Mouse (Mus musculus): ENCODE measurements around the gene Cacna2d1. TPM values are rescaled to one million over a fixed set of nuclear protein-coding genes. Genes with fewer than 3 reads are reported as not detected.
A peak's percentile ranks its signal among the peaks of the same experiment; 100 is the strongest.

The Cacna2d1 gene
- total and polyA plus RNA-seq, 3 experiments, result 0.08 to 0.13 TPM; not detected in 1

GRCm38 (mm10) chr5:16199816-16200215 lies 265.3 kb downstream of the Cacna2d1 start:
- H3K36me3 ChIP-seq (ENCODE audit: control insufficient read depth in 1 of 2, insufficient read depth in 2 of 2, low read length in 2 of 2), result no peaks in the 10 kb centered on the region
- H3K27me3 ChIP-seq (ENCODE audit: control insufficient read depth in 1 of 2, insufficient read depth in 2 of 2, low read length in 2 of 2), result no peaks in the 10 kb centered on the region
- no peak overlapping the region for H3K4me3 ChIP-seq (ENCODE audit: control insufficient read depth in 1 of 2, insufficient read depth in 1 of 2, low read depth in 2 of 2, low read length in 2 of 2)
- H3K9me3 ChIP-seq (replicated peaks; ENCODE audit: insufficient read depth, low read length), result no peaks in the 10 kb centered on the region
- no peak overlapping the region for H3K27ac ChIP-seq (ENCODE audit: control insufficient read depth, low read depth, low read length)
- peak; percentile 6 for DNase-seq (ENCODE audit: low read depth, low spot score)
- no peak overlapping the region for H3K9ac ChIP-seq (ENCODE audit: control insufficient read depth, low read depth, low read length, poor library complexity, severe bottlenecking)
- TF ChIP-seq MYB (IDR thresholded peaks at IDR 0.05; ENCODE audit: low read depth, low read length), result no peak
- TF ChIP-seq NRF1 (IDR thresholded peaks at IDR 0.05; ENCODE audit: insufficient read depth, low read depth, low read length, poor library complexity, severe bottlenecking), result no peak
- TF ChIP-seq CHD2 (IDR thresholded peaks at IDR 0.05; ENCODE audit: low read length), result no peak
- no peak for TF ChIP-seq JUND (IDR thresholded peaks at IDR 0.05; ENCODE audit: low read depth, low read length)
- no peak for TF ChIP-seq UBTF (IDR thresholded peaks at IDR 0.05; ENCODE audit: borderline replicate concordance, insufficient read depth, low read depth, low read length)
- TF ChIP-seq POLR2AphosphoS5 (IDR thresholded peaks at IDR 0.05; ENCODE audit: borderline replicate concordance, low read depth, low read length), result no peak
- no peak for TF ChIP-seq MAFK (IDR thresholded peaks at IDR 0.05; ENCODE audit: borderline replicate concordance, low read depth, low read length)
- TF ChIP-seq CHD1 (IDR thresholded peaks at IDR 0.05; ENCODE audit: low read depth, low read length), result no peak
- TF ChIP-seq SIN3A (IDR thresholded peaks at IDR 0.05; ENCODE audit: low read length), result no peak
- no peak for TF ChIP-seq ETS1 (IDR thresholded peaks at IDR 0.05; ENCODE audit: low read depth, low read length)
- TF ChIP-seq MYC (IDR thresholded peaks at IDR 0.05; ENCODE audit: low read depth, low read length), result no peak
- TF ChIP-seq ZMIZ1 (IDR thresholded peaks at IDR 0.05; ENCODE audit: low read depth, low read length), result no peak
- 0 out of 2 replicates have a peak, but pooled peaks have one; percentile 8 for TF ChIP-seq ZC3H11A (IDR thresholded peaks at IDR 0.05; ENCODE audit: low read depth, low read length)
- peak in 1 of 3 experiments; percentile 32; a peak in 2 of 6 replicates for TF ChIP-seq CTCF (IDR thresholded peaks at IDR 0.05 in 2 of 3, conservative IDR thresholded peaks at IDR 0.05 in 1 of 3; ENCODE audit: control insufficient read depth in 1 of 3, insufficient read depth in 1 of 3, low read depth in 2 of 3, low read length in 3 of 3, poor library complexity in 1 of 3, severe bottlenecking in 1 of 3)
- no peak for TF ChIP-seq BHLHE40 (IDR thresholded peaks at IDR 0.05; ENCODE audit: borderline replicate concordance, low read depth, low read length)
- peak; percentile 48 for TF ChIP-seq SMC3 (IDR thresholded peaks at IDR 0.05; ENCODE audit: low read depth, low read length)
- no peak for TF ChIP-seq EP300 (IDR thresholded peaks at IDR 0.05; ENCODE audit: low read depth in 1 of 2, low read length in 2 of 2)
- no peak for TF ChIP-seq MEF2A (IDR thresholded peaks at IDR 0.05; ENCODE audit: extremely low read depth, insufficient replicate concordance, low read depth, low read length, poor library complexity, severe bottlenecking)
- TF ChIP-seq ELF1 (IDR thresholded peaks at IDR 0.05; ENCODE audit: low read depth, low read length), result no peak
- H3K4me1 ChIP-seq (ENCODE audit: control insufficient read depth in 1 of 2, insufficient read depth in 2 of 2, low read length in 2 of 2), result no peaks in the 10 kb centered on the region
- H3K79me2 ChIP-seq (ENCODE audit: control insufficient read depth, insufficient read depth, low read length, poor library complexity), result no peaks in the 10 kb centered on the region

GRCm38 (mm10) chr5:16221960-16222359 lies 287.5 kb downstream of the Cacna2d1 start:
- H3K27me3 ChIP-seq (ENCODE audit: control insufficient read depth in 1 of 2, insufficient read depth in 2 of 2, low read length in 2 of 2), result no peaks in the 10 kb centered on the region
- no peak overlapping the region for H3K27ac ChIP-seq (ENCODE audit: control insufficient read depth, low read depth, low read length)
- H3K9ac ChIP-seq (ENCODE audit: control insufficient read depth, low read depth, low read length, poor library complexity, severe bottlenecking), result no peak overlapping the region
- H3K9me3 ChIP-seq (replicated peaks; ENCODE audit: insufficient read depth, low read length), result no peaks in the 10 kb centered on the region
- no peak for DNase-seq (ENCODE audit: low read depth, low spot score)
- H3K4me1 ChIP-seq (ENCODE audit: control insufficient read depth in 1 of 2, insufficient read depth in 2 of 2, low read length in 2 of 2), result no peaks in the 10 kb centered on the region
- no peaks in the 10 kb centered on the region for H3K36me3 ChIP-seq (ENCODE audit: control insufficient read depth in 1 of 2, insufficient read depth in 2 of 2, low read length in 2 of 2)
- TF ChIP-seq MYC (IDR thresholded peaks at IDR 0.05; ENCODE audit: low read depth, low read length) (no peak), NRF1 (IDR thresholded peaks at IDR 0.05; ENCODE audit: insufficient read depth, low read depth, low read length, poor library complexity, severe bottlenecking) (no peak), MAX (IDR thresholded peaks at IDR 0.05; ENCODE audit: low read length) (no peak), KAT2A (conservative IDR thresholded peaks at IDR 0.05; ENCODE audit: low read depth, low read length) (no peak), GATA1 (IDR thresholded peaks at IDR 0.05; ENCODE audit: low read depth, low read length) (no peak), EP300 (IDR thresholded peaks at IDR 0.05; ENCODE audit: low read depth in 1 of 2, low read length in 2 of 2) (no peak), USF1 (IDR thresholded peaks at IDR 0.05; ENCODE audit: low read depth, low read length) (no peak), POLR2AphosphoS5 (IDR thresholded peaks at IDR 0.05; ENCODE audit: borderline replicate concordance, low read depth, low read length) (no peak), TBP (IDR thresholded peaks at IDR 0.05; ENCODE audit: low read depth, low read length) (no peak), E2F4 (IDR thresholded peaks at IDR 0.05; ENCODE audit: borderline replicate concordance, low read depth, low read length) (no peak), ZNF384 (IDR thresholded peaks at IDR 0.05; ENCODE audit: low read depth, low read length) (no peak), TAL1 (IDR thresholded peaks at IDR 0.05; ENCODE audit: low read length) (no peak), NELFE (IDR thresholded peaks at IDR 0.05; ENCODE audit: low read depth, low read length) (no peak), ZC3H11A (IDR thresholded peaks at IDR 0.05; ENCODE audit: low read depth, low read length) (no peak), MAZ (IDR thresholded peaks at IDR 0.05; ENCODE audit: low read depth, low read length) (no peak), POLR2A (IDR thresholded peaks at IDR 0.05; ENCODE audit: control insufficient read depth in 1 of 2, insufficient read depth in 1 of 2, low read depth in 1 of 2, low read length in 2 of 2, poor library complexity in 1 of 2) (no peak)
- no peak overlapping the region for H3K4me3 ChIP-seq (ENCODE audit: control insufficient read depth in 1 of 2, insufficient read depth in 1 of 2, low read depth in 2 of 2, low read length in 2 of 2)
- H3K79me2 ChIP-seq (ENCODE audit: control insufficient read depth, insufficient read depth, low read length, poor library complexity), result no peaks in the 10 kb centered on the region
